Mouse (Mus musculus) megakaryocyte progenitor cell, adult 5-6 weeks (primary cell): ENCODE measurements around the gene Dydc1. TPM values are rescaled to one million over a fixed set of nuclear protein-coding genes. Genes with fewer than 3 reads are reported as not detected.
"Not testable (repeated sequence)": the region's sequence is repeated elsewhere in the genome, so short reads cannot be mapped to it uniquely, and the experiment has no call there.

Experiments used
- ATAC-seq: replicated peaks from 2 replicates; pipeline ENCODE4 v1.8.0; 2016; ENCODE audit warnings: mild to moderate bottlenecking, moderate TSS enrichment, inconsistent platforms; ENCODE audit not compliant: poor library complexity
- total RNA-seq, 2 experiments: library from RNA; stranded (forward) in 1 of 2; stranded (reverse) in 1 of 2; fragments of 157-497, 149-512 nt in 1 of 2; fragments of 200-1000 nt in 1 of 2; gene quantifications; 2 replicates each; pipeline versions ENCODE4 v1.2.3 to v1.2.4; 2015 to 2017

Dydc1 gene
- not detected in 2 replicates for total RNA-seq (2015)
- not detected in 2 replicates for total RNA-seq (2017)

GRCm38 (mm10) chr14:41072229-41072943, at the start of gene Dydc1:
Dydc1 (plus strand) TSS chr14:41072911.
- 0 out of 2 replicates have a peak, but pooled peaks have one; percentile 42 for ATAC-seq

GRCm38 (mm10) chr14:41025087-41025486, 47.6 kb upstream of the Dydc1 start:
- no peak for ATAC-seq

GRCm38 (mm10) chr14:41025594-41026284, 47.0 kb upstream of the Dydc1 start:
- ATAC-seq, result peak; percentile 66

- no peak for ATAC-seq
Observed at GRCm38 (mm10) chr14:41029303-41029702, 43.4 kb upstream of the Dydc1 start.

GRCm38 (mm10) chr14:41030989-41031513, 41.7 kb upstream of the Dydc1 start:
- ATAC-seq, result no peak

GRCm38 (mm10) chr14:41033135-41034110, 39.3 kb upstream of the Dydc1 start:
- ATAC-seq, result peak; percentile 97

- peak; percentile 86 for ATAC-seq
Observed at GRCm38 (mm10) chr14:41035146-41035798, 37.4 kb upstream of the Dydc1 start.

GRCm38 (mm10) chr14:41047402-41047801, 25.3 kb upstream of the Dydc1 start:
- no peak for ATAC-seq

GRCm38 (mm10) chr14:41050471-41050870, 22.2 kb upstream of the Dydc1 start:
- ATAC-seq, result no peak

GRCm38 (mm10) chr14:41052481-41052880, 20.2 kb upstream of the Dydc1 start:
- ATAC-seq, result peak; percentile 70

GRCm38 (mm10) chr14:41053190-41053589, 19.5 kb upstream of the Dydc1 start:
- ATAC-seq, result not testable (repeated sequence)

- peak; percentile 96 for ATAC-seq
Observed at GRCm38 (mm10) chr14:41065168-41065567, 7.5 kb upstream of the Dydc1 start.

GRCm38 (mm10) chr14:41066416-41066815, 6.3 kb upstream of the Dydc1 start:
- ATAC-seq, result no peak

GRCm38 (mm10) chr14:41069108-41069507, 3.6 kb upstream of the Dydc1 start, which contains the start of gene Dydc2:
Dydc2 (minus strand) TSS chr14:41069208.
- no peak for ATAC-seq

GRCm38 (mm10) chr14:41070343-41070742, 2.4 kb upstream of the Dydc1 start:
- ATAC-seq, result no peak

GRCm38 (mm10) chr14:41072944-41073275, 199 bp downstream of the Dydc1 start:
- 0 out of 2 replicates have a peak, but pooled peaks have one; percentile 14 for ATAC-seq

GRCm38 (mm10) chr14:41082408-41082807, 9.7 kb downstream of the Dydc1 start:
- ATAC-seq, result no peak

- ATAC-seq, result peak; percentile 78
Observed at GRCm38 (mm10) chr14:41087509-41087908, 14.8 kb downstream of the Dydc1 start.

- peak; percentile 68 for ATAC-seq
Observed at GRCm38 (mm10) chr14:41090777-41091176, 18.1 kb downstream of the Dydc1 start.

- ATAC-seq, result peak; percentile 63; the same call in 1 of the 2 replicates
Observed at GRCm38 (mm10) chr14:41094114-41094513, 21.4 kb downstream of the Dydc1 start.
